Mouse (Mus musculus): ENCODE data around the gene Rdh13.
A peak's percentile ranks its signal among the peaks of the same experiment; 100 is the strongest.
"Not testable (repeated sequence)": the region's sequence is repeated elsewhere in the genome, so short reads cannot be mapped to it uniquely, and the experiment has no call there.

Rdh13 gene

DNA sequence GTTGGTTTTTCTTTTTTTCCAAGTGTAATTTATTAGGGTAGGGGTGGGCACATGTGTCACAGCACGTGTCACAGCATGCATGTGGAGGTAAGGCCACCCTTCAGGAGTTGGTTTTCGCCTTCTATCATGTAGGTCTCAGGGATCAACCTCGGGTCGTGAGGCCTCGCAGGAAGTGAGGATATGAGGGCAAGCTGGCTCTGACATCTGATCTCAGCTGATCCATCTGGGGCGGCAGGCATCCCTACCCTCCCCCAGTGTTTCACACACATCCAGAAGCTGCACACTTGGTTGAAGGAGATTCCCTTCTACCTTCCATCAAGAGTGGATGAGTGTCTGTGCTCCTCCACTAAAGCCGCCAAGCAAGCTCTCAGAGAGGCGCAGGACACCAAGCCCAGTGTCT, 13.4 kb downstream of the Rdh13 start:
- no peak for DNase-seq (ENCODE audit: low spot score)

- peak; percentile 80 for DNase-seq (ENCODE audit: low spot score)
These were observed 13.9 kb downstream of the Rdh13 start for GRCm38 (mm10) chr7:4431548-4431947.

GRCm38 (mm10) chr7:4430246-4430844, 15.1 kb downstream of the Rdh13 start:
- no peak for DNase-seq (ENCODE audit: low spot score)

GRCm38 (mm10) chr7:4427161-4427912, 18.1 kb downstream of the Rdh13 start:
- peak; percentile 97 for DNase-seq (ENCODE audit: low spot score)

DNA sequence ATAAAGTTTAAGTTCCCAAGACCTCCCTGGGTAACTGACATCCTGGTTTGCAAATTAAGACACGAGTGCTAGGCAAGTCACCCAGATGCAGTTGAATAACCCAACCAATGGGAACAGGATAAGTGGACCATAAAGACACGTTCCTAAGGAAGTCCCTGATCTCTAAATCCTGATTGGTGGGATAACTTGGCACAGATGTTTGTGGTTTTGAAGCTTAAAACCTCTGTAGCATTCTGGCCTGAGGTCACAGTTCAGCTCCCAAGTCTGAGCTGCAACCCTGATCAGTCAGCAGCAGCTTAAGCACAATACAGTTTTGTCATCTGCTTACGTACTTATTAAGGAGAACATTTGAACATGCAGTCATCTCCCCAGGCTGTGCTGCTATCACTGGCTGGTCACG, 25.2 kb downstream of the Rdh13 start:
- DNase-seq (ENCODE audit: low spot score): no peak

DNA sequence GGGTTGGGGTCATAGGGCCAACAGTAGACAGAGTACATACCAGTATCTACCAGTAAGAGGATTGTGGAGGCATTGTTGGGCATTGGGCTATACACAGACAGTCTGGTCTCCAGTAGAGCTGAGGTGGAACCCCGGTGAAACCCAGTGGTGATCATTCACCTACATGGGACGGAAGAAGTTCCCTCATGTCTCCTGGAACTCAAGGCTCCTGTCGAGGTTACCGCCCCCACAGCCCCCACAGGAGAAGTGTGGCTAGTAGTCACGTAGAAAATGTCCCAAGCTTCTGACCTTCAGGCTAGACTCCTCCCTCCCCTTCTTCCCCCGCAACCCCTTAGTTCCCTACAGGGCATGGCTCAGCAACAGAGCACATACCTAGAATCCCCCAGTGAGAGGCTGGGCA, 25.8 kb downstream of the Rdh13 start:
- no peak for DNase-seq (ENCODE audit: low spot score)

GRCm38 (mm10) chr7:4412406-4412805, 33.0 kb downstream of the Rdh13 start:
- DNase-seq (ENCODE audit: low spot score): not testable (repeated sequence)

DNA sequence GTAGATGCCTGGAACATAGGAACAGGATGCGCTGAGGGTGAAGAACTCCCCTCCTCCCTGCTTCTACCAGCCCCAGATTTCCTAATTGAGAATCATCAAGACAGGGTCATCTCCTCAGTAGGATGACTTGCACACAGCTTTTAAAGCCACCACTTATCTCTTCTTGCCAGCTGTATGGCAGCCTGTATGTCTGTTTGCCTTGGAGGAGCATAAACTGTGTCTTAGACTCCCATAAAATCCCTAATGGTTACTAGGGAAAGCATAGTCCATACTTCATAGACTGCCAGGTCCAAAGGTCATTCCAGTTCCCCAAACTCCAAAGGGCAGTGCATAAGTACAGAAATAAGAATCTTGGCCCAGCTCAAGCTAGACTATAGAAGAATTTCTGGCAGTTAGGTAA, 47.7 kb downstream of the Rdh13 start, which contains the start of gene Gp6:
Gp6 (minus strand) TSS at position 15 of the 400 bp plus-strand sequence.
- no peak for DNase-seq (ENCODE audit: low spot score)
